Mouse (Mus musculus) brain, embryonic 14.5 days (tissue): ENCODE results near the gene Tmod4. TPM values are rescaled to one million over a fixed set of nuclear protein-coding genes. Genes with fewer than 3 reads are reported as not detected.
"Not testable (repeated sequence)": the region's sequence is repeated elsewhere in the genome, so short reads cannot be mapped to it uniquely, and the experiment has no call there.

Experiments
- DNase-seq: peaks from one replicate; pipeline ENCODE4 v3.0.0-alpha.2; 2011; ENCODE audit warnings: low read depth
- CTCF ChIP-seq: fragments of 200-500 bp; IDR thresholded peaks from 2 replicates; pipeline ENCODE4 v1.5.1; 2012; ENCODE audit warnings: inconsistent platforms, mild to moderate bottlenecking, moderate library complexity, borderline replicate concordance; ENCODE audit not compliant: insufficient read depth, insufficient read length; ENCODE audit errors: extremely low read depth
- POLR2A ChIP-seq: fragments of 200-500 bp; IDR thresholded peaks from 2 replicates; pipeline ENCODE4 v1.6.1; 2012; ENCODE audit warnings: mild to moderate bottlenecking, inconsistent platforms, borderline replicate concordance; ENCODE audit not compliant: poor library complexity, insufficient read depth, insufficient read length, severe bottlenecking; ENCODE audit errors: extremely low read depth
- polyA plus RNA-seq: library from polyadenylated mRNA; depleted of rRNA; stranded (reverse); fragments of >200 nt; gene quantifications from 2 replicates; pipeline ENCODE4 v1.2.3, GENCODE M21; 2012; rRNA removed

Tmod4 gene
- 1.5 and 2.1 TPM in 2 replicates for polyA plus RNA-seq

DNA sequence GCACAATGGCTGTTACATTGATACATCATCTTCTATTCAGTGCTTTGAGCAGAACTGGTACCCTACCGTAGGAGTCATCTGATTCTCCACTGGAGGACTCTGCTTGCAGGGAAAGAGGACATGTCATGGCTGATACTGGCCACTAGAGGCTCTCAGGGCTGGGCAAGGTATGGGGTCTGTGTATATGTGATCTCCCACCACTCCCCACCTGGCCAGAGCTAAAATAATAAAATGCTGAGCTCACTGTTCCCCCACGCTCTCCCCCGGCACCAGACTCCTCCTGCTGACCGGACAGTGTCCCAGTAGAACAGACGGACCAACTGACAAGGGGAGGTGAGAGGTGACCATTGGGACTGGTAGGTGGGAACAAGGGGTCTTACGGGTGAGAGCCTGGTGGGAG lies at the start of gene Tmod4:
Tmod4 (plus strand) TSS at position 231 of the 400 bp plus-strand sequence.
- peak; percentile 22 for DNase-seq
- TF ChIP-seq CTCF, result peak; percentile 64; the same call in 1 of the 2 replicates
- TF ChIP-seq POLR2A, result no peak

DNA sequence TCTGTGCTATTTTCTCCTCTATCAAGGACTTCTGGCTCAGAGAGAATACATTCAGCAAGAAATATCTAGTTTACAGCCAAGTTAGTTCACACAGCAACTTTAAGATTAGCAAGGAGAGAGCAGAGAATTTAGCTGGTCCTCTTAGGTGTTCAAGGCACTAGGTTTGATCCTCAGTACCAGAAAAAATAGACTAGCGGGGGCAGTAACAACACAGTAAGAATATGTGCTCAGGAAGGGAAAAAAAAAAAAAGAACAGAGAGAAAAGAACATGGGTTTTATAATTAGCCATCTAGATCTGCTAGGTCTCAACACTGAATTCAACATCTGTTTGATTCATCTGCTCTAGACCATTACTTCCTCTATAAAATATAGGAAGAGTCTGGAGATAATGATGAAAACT lies 36.2 kb upstream of the Tmod4 start:
- no peak for DNase-seq
- TF ChIP-seq CTCF, result no peak

DNA sequence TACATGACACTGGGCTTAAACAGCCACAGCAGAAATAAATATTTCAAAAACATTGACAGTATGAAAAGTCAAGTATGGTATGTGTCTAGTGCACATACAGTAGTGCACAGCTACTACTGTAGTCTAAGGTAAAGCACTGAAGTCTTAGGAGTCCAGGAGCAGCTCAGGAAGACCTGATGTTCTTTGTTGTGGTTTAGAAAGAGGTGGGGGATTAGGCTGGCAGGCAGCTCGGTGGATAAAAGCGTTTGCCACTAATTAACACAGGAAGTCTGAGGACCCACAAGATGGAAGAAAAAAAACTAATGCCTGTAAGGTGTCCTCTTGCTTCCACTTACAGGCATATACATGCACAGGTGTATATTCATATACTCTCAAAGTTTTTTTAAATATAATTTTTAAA lies 23.4 kb upstream of the Tmod4 start:
- no peak for DNase-seq
- TF ChIP-seq POLR2A (no peak), CTCF (no peak)

DNA sequence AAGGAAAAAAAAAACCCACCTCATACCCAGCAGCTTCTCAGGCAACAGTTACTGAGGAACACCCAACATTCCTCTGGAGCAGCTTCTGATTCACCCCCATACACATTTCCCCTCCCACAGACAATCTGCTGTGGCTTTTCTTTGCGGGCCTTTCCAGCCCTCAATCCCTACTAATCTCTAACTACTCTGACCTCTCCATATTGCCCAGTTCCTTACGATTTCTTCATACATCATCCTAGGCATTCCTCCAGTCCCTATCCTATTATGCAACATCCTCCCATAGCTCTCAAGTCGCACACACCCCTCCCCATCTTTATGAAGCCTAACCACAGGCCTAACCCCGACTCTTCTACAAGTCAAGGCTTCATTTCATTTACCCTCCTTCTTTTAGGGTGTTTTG lies 19.2 kb upstream of the Tmod4 start:
- no peak for DNase-seq
- no peak for TF ChIP-seq POLR2A

DNA sequence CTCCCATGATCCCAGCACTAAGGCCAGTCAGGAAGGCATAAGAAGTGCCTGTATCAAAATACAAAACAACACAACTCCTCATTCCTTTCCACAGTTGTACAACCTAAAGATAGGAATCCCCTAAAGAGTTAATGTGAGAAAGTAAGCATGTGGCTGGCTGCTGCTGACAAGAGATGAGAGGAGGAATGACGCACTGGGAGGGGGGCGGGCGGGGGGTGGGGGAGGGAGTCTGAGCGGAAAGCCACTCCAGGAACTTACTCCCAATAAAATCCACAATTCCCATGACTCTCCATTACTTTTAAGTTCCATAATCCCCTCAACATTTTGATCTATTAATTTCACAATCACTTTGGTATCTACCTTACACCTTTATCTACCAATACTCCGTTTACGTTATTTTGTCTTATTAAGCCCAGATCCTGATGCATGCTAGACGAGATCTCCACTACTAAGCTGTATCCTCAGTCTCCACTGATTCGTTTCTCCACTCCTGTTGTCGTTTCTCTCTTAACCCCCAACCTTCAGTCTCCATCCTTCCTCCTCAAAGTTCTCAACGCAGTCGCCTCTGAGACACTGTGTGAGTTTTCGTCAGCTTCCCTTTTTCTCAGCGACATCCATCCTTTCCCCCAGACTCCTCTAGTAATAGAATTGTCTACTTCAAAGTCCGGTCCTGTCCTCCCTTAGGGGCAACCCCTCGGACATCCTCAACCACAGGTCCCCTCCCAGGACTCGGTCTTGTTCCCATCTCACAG lies 18.5 kb upstream of the Tmod4 start:
- DNase-seq, result peak; percentile 18
- TF ChIP-seq POLR2A (no peak), CTCF (no peak)

DNA sequence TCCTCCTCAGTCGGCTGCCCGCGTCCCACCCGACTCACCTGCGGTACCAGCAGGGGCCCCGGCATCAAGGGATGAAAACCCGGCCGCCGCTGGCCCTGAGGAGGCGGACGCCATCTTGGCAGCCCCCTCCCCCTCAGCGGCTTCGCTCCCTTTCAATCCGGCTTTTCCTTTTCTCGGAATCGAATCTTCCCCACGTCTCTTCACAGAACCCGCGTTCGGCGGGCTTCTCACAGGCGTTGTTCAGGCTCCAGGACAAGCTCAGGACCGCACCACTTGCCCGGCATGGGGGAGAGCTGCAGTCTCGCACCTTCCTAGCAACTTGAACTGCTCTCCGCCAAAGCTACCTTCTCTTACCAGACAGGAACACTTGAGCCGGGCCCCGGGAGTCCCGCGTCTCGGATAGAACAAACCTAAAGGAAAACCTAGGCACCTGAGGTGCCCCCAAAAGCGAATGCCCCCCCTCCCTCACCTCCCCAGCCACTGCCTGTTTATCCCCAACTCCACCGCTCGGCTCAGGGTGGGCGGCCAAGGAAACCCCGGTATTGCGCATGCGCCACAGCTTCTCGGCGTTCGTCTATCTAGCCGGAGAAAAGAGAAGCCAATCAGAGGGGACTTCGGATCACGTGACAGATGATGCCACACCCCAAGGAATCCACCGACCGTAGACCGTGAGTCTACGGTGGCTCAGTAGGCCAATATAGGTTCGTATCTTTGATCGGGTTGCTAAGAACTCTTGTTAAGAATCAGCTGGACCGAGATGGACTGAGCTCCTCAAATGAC lies 17.7 kb upstream of the Tmod4 start, which contains the start of gene Pip5k1a:
Pip5k1a (minus strand) TSS at position 593 of the 780 bp plus-strand sequence.
- TF ChIP-seq POLR2A (peak; percentile 33; the same call in 1 of the 2 replicates), CTCF (peak; percentile 37; the same call in 1 of the 2 replicates)
- DNase-seq, result peak; percentile 100

DNA sequence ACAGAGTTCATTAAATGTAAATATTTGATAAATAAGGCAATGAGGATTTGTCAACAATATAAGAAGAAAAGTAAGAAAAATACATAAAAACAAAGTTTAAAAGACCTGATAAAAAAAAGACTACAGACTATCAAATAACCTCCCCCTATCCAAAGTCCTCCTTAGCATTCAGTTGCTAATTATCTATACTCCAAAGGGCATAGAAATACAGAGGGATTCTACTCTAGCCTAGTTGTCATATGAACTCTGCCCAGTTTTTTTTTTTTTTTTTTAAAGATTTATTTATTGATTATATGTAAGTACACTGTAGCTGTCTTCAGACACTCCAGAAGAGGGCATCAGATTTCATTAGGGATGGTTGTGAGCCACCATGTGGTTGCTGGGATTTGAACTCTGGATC lies 17.0 kb upstream of the Tmod4 start:
- DNase-seq, result not testable (repeated sequence)

DNA sequence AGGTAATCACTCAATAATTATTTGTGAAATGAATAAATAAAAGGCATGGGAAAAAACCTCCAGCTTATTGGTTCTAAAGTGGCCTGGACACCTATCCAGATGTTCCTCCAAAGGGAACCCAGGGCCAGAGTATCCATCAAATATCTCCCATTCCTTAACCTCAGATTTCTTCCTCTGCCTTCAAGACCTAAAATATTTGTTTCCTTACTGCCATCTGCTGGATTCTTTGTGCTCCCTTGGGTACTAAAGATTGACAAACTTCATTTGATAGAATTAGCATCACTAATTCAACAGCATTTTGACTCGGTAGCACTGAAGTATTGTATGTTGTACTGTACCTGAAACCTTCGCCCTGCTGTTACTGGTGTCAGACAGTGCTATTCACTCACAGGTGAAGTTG lies 16.4 kb upstream of the Tmod4 start:
- peak; percentile 24 for DNase-seq
- TF ChIP-seq CTCF (no peak), POLR2A (no peak)

DNA sequence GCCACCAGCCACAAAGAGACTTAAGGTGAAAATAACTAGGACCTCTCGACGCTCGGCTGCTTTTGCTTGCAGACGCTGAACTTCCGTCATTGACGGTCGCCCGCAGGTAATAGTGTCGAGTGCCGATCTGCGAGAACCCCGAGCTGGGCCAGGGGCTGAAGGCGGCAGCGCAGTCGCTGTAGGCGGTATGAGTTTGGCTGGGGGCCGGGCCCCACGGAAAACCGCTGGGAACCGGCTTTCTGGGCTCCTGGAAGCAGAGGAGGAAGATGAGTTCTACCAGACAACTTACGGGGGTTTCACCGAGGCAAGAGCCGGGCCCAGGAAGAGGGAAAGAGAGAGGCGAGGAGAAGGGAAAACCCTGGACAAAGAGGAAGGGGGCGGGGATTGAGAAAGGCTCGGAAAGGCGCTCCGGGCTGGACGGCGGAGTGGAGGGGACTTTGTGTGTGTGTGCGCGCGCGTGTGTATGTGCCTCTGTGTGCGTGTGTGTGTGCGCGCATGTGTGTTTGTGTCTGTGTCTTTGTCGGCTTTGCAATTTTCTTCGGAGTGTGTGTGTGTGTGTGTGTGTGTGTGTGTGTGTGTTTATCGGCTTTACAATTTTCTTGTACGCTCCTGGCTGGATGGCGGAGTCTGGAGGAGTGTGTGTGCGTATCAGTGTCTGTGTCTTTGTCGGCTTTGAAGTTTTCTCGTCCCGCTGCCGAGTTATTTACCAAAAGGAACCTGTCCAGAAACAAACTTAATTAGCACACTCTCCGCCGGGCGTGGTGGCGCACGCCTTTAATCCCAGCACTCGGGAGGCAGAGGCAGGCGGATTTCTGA lies 13.2 kb upstream of the Tmod4 start, which contains the start of gene Vps72:
Vps72 (plus strand) TSS at position 112 of the 816 bp plus-strand sequence.
- peak; percentile 77; the same call in 1 of the 2 replicates for TF ChIP-seq POLR2A
- TF ChIP-seq CTCF, result no peak
- peak; percentile 98 for DNase-seq

DNA sequence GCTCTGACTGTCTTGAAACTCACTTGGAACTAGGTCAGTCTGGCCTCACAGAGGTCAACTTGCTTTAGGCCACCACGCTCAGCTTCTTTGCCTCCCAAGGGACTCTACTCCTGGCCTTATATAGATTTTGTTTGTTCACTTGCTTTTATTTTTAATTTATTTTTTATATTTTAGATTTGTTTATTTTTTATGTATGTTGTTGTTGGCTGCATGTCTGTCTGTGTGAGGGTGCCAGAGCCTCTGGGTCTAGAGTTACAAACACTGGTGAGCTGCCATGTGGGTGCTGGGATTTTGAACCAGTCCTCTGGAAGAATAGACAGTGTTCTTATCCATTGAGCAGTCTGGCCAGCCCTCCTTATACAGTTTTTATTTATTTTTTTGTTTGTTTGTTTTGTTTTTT lies 11.5 kb upstream of the Tmod4 start:
- no peak for TF ChIP-seq CTCF
- TF ChIP-seq POLR2A, result no peak
- no peak for DNase-seq

DNA sequence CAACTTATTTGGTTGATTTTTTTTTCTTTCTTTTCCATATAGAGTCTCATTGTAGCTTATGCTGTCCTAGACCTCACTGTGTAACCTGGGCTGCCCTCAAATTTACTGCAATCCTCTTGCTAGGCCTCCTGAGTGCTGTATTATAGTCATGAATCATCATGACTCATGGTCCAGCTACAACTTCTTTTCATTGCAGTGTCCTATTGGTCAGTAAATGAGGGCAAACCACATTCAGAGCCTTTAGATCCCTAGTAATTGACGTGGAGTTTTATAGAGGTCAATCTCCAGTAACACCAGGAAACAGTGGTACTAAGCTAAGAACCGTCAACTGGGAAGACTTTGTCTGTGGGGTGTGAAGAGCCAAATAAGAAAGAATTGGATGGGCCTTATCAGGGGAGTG lies 6.5 kb upstream of the Tmod4 start:
- TF ChIP-seq POLR2A (no peak), CTCF (no peak)
- DNase-seq, result no peak

DNA sequence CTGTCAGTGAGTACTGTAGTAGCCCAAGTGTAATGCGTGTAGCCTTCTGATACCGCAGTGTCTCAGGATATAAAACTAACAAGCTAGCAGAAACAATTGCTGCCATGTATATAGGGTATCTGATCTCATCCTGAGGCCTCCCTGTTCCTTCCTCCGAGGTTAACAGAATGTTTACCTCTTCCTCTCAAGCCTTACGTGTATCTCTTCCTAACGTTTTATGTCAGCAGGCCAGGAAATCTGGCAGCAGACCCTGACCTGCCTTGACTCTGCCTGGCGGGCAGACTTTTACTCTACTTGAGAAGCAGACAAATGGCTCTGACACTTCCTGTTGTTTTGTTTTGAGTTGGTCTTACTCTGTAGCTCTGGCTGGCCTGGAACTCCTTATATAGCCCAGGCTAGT lies 2.7 kb upstream of the Tmod4 start:
- DNase-seq, result no peak
- TF ChIP-seq POLR2A (no peak), CTCF (no peak)

DNA sequence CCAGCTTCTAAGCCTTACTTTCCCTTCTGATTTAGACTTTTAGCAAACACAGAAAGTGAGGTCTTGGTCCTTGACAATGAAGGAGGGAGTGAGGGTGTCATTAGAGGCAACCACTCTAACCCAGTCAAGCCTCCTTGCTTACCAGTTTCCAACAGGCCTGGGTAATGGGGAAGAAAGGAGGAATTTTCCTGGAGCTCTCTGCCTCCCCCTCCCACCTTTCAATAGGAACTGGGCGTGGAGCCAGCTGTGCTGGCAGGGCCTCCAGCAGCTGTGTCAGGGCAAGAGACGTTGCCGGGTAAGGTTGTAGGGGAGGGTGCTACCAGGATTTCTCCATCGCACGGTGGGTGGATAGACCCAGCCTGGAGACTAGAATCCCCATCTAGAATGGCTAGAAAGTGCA lies 696 bp downstream of the Tmod4 start:
- no peak for TF ChIP-seq POLR2A
- no peak for TF ChIP-seq CTCF
- DNase-seq, result peak; percentile 77

DNA sequence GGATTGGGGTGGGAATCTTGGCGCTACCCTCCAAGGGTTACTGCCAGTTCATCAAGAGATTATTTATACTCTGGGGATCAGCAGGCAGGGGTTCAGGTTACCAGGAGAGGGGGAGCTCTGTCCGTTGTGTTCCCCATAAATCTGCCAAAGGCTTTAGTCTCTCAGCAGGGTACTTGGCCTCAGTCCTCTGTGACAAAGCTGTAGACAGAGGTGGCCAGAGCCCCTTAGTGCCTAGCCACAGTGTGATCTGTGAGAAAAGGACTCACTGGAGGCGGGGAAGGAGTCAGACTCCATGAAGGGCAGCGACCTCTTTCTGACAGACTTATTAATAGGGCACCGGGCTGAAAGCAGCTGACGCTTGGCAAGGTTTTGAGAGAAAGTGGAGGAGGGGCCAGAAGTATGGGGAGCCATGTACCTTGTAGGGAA lies 5.0 kb downstream of the Tmod4 start:
- TF ChIP-seq CTCF (no peak), POLR2A (no peak)

More for the DNA sequence above, 5.0 kb downstream of the Tmod4 start:
- no peak for DNase-seq
